Mouse (Mus musculus): Measurements from ENCODE around the gene Snx25. TPM values are rescaled to one million over a fixed set of nuclear protein-coding genes. Genes with fewer than 3 reads are reported as not detected.

The Snx25 gene
- polyA plus RNA-seq, 1 experiment from 2014 or later: 7.6 TPM

GRCm38 (mm10) chr8:46040260-46040659 is 111.7 kb downstream of the Snx25 start:
- H3K9ac ChIP-seq (ENCODE audit: low read depth, low read length): no peak overlapping the region
- no peak overlapping the region for H3K4me2 ChIP-seq (ENCODE audit: low read depth, low read length)
- H3K27me3 ChIP-seq (replicated peaks; ENCODE audit: control insufficient read depth, insufficient read depth, low read length): no peaks in the 10 kb centered on the region
- ATAC-seq: no peak
- 78% methylated on average over 13 of the region's 13 CpGs for WGBS
- H3K36me3 ChIP-seq (ENCODE audit: control insufficient read depth, insufficient read depth, low read length): peaks cover 2% of the 10 kb centered on the region; the same call in 1 of the 2 replicates
- H3K4me3 ChIP-seq (ENCODE audit: low read length): no peak overlapping the region
- H3K4me1 ChIP-seq (ENCODE audit: control insufficient read depth, insufficient read depth, low read length): no peaks in the 10 kb centered on the region
- H3K27ac ChIP-seq (ENCODE audit: low read length): no peak overlapping the region
- no peaks in the 10 kb centered on the region for H3K9me3 ChIP-seq (ENCODE audit: control insufficient read depth, low read length)

GRCm38 (mm10) chr8:46039666-46040065 is 112.3 kb downstream of the Snx25 start:
- Histone ChIP-seq H3K4me3 (ENCODE audit: low read length) (no peak overlapping the region), H3K4me2 (ENCODE audit: low read depth, low read length) (no peak overlapping the region), H3K9ac (ENCODE audit: low read depth, low read length) (no peak overlapping the region), H3K27me3 (replicated peaks; ENCODE audit: control insufficient read depth, insufficient read depth, low read length) (no peaks in the 10 kb centered on the region), H3K4me1 (ENCODE audit: control insufficient read depth, insufficient read depth, low read length) (no peaks in the 10 kb centered on the region), H3K9me3 (ENCODE audit: control insufficient read depth, low read length) (no peaks in the 10 kb centered on the region), H3K36me3 (ENCODE audit: control insufficient read depth, insufficient read depth, low read length) (0 out of 2 replicates have a peak, but pooled peaks cover under 1% of the 10 kb centered on the region), H3K27ac (ENCODE audit: low read length) (no peak overlapping the region)
- WGBS: 58% methylated on average over 1 of the region's 1 CpGs
- no peak for ATAC-seq

- Histone ChIP-seq H3K4me2 (ENCODE audit: low read depth, low read length) (no peak overlapping the region), H3K27me3 (replicated peaks; ENCODE audit: control insufficient read depth, insufficient read depth, low read length) (no peaks in the 10 kb centered on the region), H3K4me3 (ENCODE audit: low read length) (no peak overlapping the region), H3K36me3 (ENCODE audit: control insufficient read depth, insufficient read depth, low read length) (0 out of 2 replicates have a peak, but pooled peaks cover 3% of the 10 kb centered on the region), H3K4me1 (ENCODE audit: control insufficient read depth, insufficient read depth, low read length) (no peaks in the 10 kb centered on the region), H3K9ac (ENCODE audit: low read depth, low read length) (no peak overlapping the region), H3K9me3 (ENCODE audit: control insufficient read depth, low read length) (no peaks in the 10 kb centered on the region), H3K27ac (ENCODE audit: low read length) (no peak overlapping the region; the same call in 1 of the 2 replicates)
- WGBS: 66% methylated on average over 11 of the region's 11 CpGs
- ATAC-seq: peak; percentile 68
These were observed 115.7 kb downstream of the Snx25 start for GRCm38 (mm10) chr8:46036217-46036616.

GRCm38 (mm10) chr8:46024392-46024791 is 127.6 kb downstream of the Snx25 start:
- no peak for ATAC-seq
- Histone ChIP-seq H3K27ac (ENCODE audit: low read length) (no peak overlapping the region), H3K9ac (ENCODE audit: low read depth, low read length) (no peak overlapping the region), H3K4me2 (ENCODE audit: low read depth, low read length) (no peak overlapping the region), H3K9me3 (ENCODE audit: control insufficient read depth, low read length) (no peaks in the 10 kb centered on the region), H3K27me3 (replicated peaks; ENCODE audit: control insufficient read depth, insufficient read depth, low read length) (no peaks in the 10 kb centered on the region), H3K4me1 (ENCODE audit: control insufficient read depth, insufficient read depth, low read length) (no peaks in the 10 kb centered on the region), H3K36me3 (ENCODE audit: control insufficient read depth, insufficient read depth, low read length) (no peaks in the 10 kb centered on the region), H3K4me3 (ENCODE audit: low read length) (no peak overlapping the region)
- 39% methylated on average over 4 of the region's 4 CpGs for WGBS

- H3K4me3 ChIP-seq (ENCODE audit: low read length): no peak overlapping the region
These were observed 129.2 kb downstream of the Snx25 start for GRCm38 (mm10) chr8:46022758-46023157.

GRCm38 (mm10) chr8:46022203-46022602 is 129.8 kb downstream of the Snx25 start:
- H3K36me3 ChIP-seq (ENCODE audit: control insufficient read depth, insufficient read depth, low read length): no peaks in the 10 kb centered on the region
- no peak overlapping the region for H3K9ac ChIP-seq (ENCODE audit: low read depth, low read length)
- H3K4me2 ChIP-seq (ENCODE audit: low read depth, low read length): no peak overlapping the region
- no peaks in the 10 kb centered on the region for H3K9me3 ChIP-seq (ENCODE audit: control insufficient read depth, low read length)
- no peak for ATAC-seq
- 82% methylated on average over 9 of the region's 9 CpGs for WGBS
- H3K27me3 ChIP-seq (replicated peaks; ENCODE audit: control insufficient read depth, insufficient read depth, low read length): no peaks in the 10 kb centered on the region
- no peak overlapping the region for H3K4me3 ChIP-seq (ENCODE audit: low read length)
- H3K27ac ChIP-seq (ENCODE audit: low read length): no peak overlapping the region
- H3K4me1 ChIP-seq (ENCODE audit: control insufficient read depth, insufficient read depth, low read length): no peaks in the 10 kb centered on the region

More at GRCm38 (mm10) chr8:46022758-46023157, 129.2 kb downstream of the Snx25 start:
- ATAC-seq: no peak
- H3K4me1 ChIP-seq (ENCODE audit: control insufficient read depth, insufficient read depth, low read length): no peaks in the 10 kb centered on the region
- no peak overlapping the region for H3K27ac ChIP-seq (ENCODE audit: low read length)
- H3K9me3 ChIP-seq (ENCODE audit: control insufficient read depth, low read length): no peaks in the 10 kb centered on the region
- H3K27me3 ChIP-seq (replicated peaks; ENCODE audit: control insufficient read depth, insufficient read depth, low read length): no peaks in the 10 kb centered on the region
- WGBS: 94% methylated on average over 9 of the region's 9 CpGs
- no peaks in the 10 kb centered on the region for H3K36me3 ChIP-seq (ENCODE audit: control insufficient read depth, insufficient read depth, low read length)
- H3K4me2 ChIP-seq (ENCODE audit: low read depth, low read length): no peak overlapping the region
- H3K9ac ChIP-seq (ENCODE audit: low read depth, low read length): no peak overlapping the region

GRCm38 (mm10) chr8:46010746-46011680 is 140.9 kb downstream of the Snx25 start:
- 19% methylated on average over 17 of the region's 17 CpGs for WGBS
- Histone ChIP-seq H3K4me2 (ENCODE audit: low read depth, low read length) (peak overlapping the region; percentile 32), H3K4me3 (ENCODE audit: low read length) (peak overlapping the region; percentile 5; the same call in 1 of the 2 replicates), H3K4me1 (ENCODE audit: control insufficient read depth, insufficient read depth, low read length) (peaks cover 15% of the 10 kb centered on the region), H3K27ac (ENCODE audit: low read length) (peak overlapping the region; percentile 59), H3K9me3 (ENCODE audit: control insufficient read depth, low read length) (no peaks in the 10 kb centered on the region), H3K36me3 (ENCODE audit: control insufficient read depth, insufficient read depth, low read length) (no peaks in the 10 kb centered on the region), H3K9ac (ENCODE audit: low read depth, low read length) (peak overlapping the region; percentile 20), H3K27me3 (replicated peaks; ENCODE audit: control insufficient read depth, insufficient read depth, low read length) (no peaks in the 10 kb centered on the region)
- no peak for ATAC-seq

- Histone ChIP-seq H3K4me2 (ENCODE audit: low read depth, low read length) (peak overlapping the region; percentile 32), H3K9ac (ENCODE audit: low read depth, low read length) (peak overlapping the region; percentile 20; the same call in 1 of the 2 replicates), H3K36me3 (ENCODE audit: control insufficient read depth, insufficient read depth, low read length) (no peaks in the 10 kb centered on the region), H3K9me3 (ENCODE audit: control insufficient read depth, low read length) (no peaks in the 10 kb centered on the region), H3K27ac (ENCODE audit: low read length) (no peak overlapping the region), H3K4me3 (ENCODE audit: low read length) (peak overlapping the region; percentile 5; the same call in 1 of the 2 replicates), H3K27me3 (replicated peaks; ENCODE audit: control insufficient read depth, insufficient read depth, low read length) (no peaks in the 10 kb centered on the region), H3K4me1 (ENCODE audit: control insufficient read depth, insufficient read depth, low read length) (peaks cover 18% of the 10 kb centered on the region)
- 74% methylated on average over 2 of the region's 2 CpGs for WGBS
- no peak for ATAC-seq
These were observed 141.7 kb downstream of the Snx25 start for GRCm38 (mm10) chr8:46010306-46010705.

- H3K9ac ChIP-seq (ENCODE audit: low read depth, low read length): no peak overlapping the region
- no peak overlapping the region for H3K4me3 ChIP-seq (ENCODE audit: low read length)
- peak overlapping the region; percentile 58 for H3K27ac ChIP-seq (ENCODE audit: low read length)
- H3K36me3 ChIP-seq (ENCODE audit: control insufficient read depth, insufficient read depth, low read length): no peaks in the 10 kb centered on the region
- H3K4me2 ChIP-seq (ENCODE audit: low read depth, low read length): no peak overlapping the region; the same call in 1 of the 2 replicates
- H3K27me3 ChIP-seq (replicated peaks; ENCODE audit: control insufficient read depth, insufficient read depth, low read length): no peaks in the 10 kb centered on the region
- ATAC-seq: peak; percentile 86
- WGBS: 39% methylated on average over 3 of the region's 3 CpGs
- peaks cover 18% of the 10 kb centered on the region for H3K4me1 ChIP-seq (ENCODE audit: control insufficient read depth, insufficient read depth, low read length)
- no peaks in the 10 kb centered on the region for H3K9me3 ChIP-seq (ENCODE audit: control insufficient read depth, low read length)
These were observed 144.8 kb downstream of the Snx25 start for GRCm38 (mm10) chr8:46007050-46007672.

Data from intestine, embryonic 16.5 days (tissue).